Mouse (Mus musculus) lung, postnatal 4 days (tissue): Measurements from ENCODE around the gene Gm21190.
A peak's percentile ranks its signal among the peaks of the same experiment; 100 is the strongest.
"Not testable (repeated sequence)": the region's sequence is repeated elsewhere in the genome, so short reads cannot be mapped to it uniquely, and the experiment has no call there.

Source experiments
- DNase-seq, 2 experiments: peaks; one replicate each; pipeline ENCODE4 v3.0.0; 2021

The Gm21190 gene

GRCm38 (mm10) chr5:15488743-15489142 lies 40.3 kb downstream of the Gm21190 start:
- DNase-seq, result no peak

- DNase-seq, result not testable (repeated sequence)
Observed at GRCm38 (mm10) chr5:15484616-15485015, 44.4 kb downstream of the Gm21190 start.

GRCm38 (mm10) chr5:15483576-15483975 lies 45.4 kb downstream of the Gm21190 start:
- not testable (repeated sequence) for DNase-seq

- DNase-seq, result peak in 1 of 2 experiments; percentile 9
Observed at GRCm38 (mm10) chr5:15482815-15483214, 46.2 kb downstream of the Gm21190 start.

- DNase-seq, result not testable (repeated sequence)
Observed at GRCm38 (mm10) chr5:15476423-15476822, 52.6 kb downstream of the Gm21190 start, which contains the start of gene Gm21149. Gm21149 (minus strand) TSS chr5:15476523.
